ENCODE assay signal across 13 mouse cellular contexts in genomic region chr6:144997229-144997628, GRCm38 (mm10).
DNase-seq lines count a peak whose midpoint lies in the region; ATAC-seq and TF ChIP-seq lines count a peak whose summit lies in the region.
"Had no signal": no experiment of that assay in that cellular context is flagged by ENCODE, and none has a peak within 500 bp of the region (broad histone marks: within the 10 kb centered on the region; RNA-seq: fewer than 3 reads in every experiment).

No protein-coding gene starts in this region.

- H3K9ac ChIP-seq in forebrain, embryonic 14.5 days (ENCODE audit: low read length) = no peak overlapping the region
- H3K9ac ChIP-seq in liver, postnatal 0 days (replicated peaks) = no peak overlapping the region
- H3K9ac ChIP-seq in liver, embryonic 11.5 days (ENCODE audit: low read depth, low read length) = no peak overlapping the region
- H3K9ac ChIP-seq in midbrain, embryonic 16.5 days (ENCODE audit: low read depth, low read length) = no peak overlapping the region

- no peaks in the 10 kb centered on the region for H3K27me3 ChIP-seq in forebrain, embryonic 14.5 days (replicated peaks; ENCODE audit: control insufficient read depth, insufficient read depth, low read length)
- H3K27me3 ChIP-seq in forebrain, embryonic 10.5 days (ENCODE audit: poor library complexity, severe bottlenecking) = no peaks in the 10 kb centered on the region
- H3K27me3 ChIP-seq in liver, postnatal 0 days (ENCODE audit: insufficient read depth, low read length) = no peaks in the 10 kb centered on the region
- no peaks in the 10 kb centered on the region for H3K27me3 ChIP-seq in liver, embryonic 11.5 days (replicated peaks; ENCODE audit: control insufficient read depth, insufficient read depth, low read length)
- no peaks in the 10 kb centered on the region for H3K27me3 ChIP-seq in midbrain, embryonic 16.5 days (ENCODE audit: control insufficient read depth, insufficient read depth, low read depth, low read length)

- WGBS in forebrain, embryonic 14.5 days = 87% methylated on average over 3 of the region's 3 CpGs
- 93% methylated on average over 3 of the region's 3 CpGs for WGBS in forebrain, embryonic 10.5 days
- WGBS in liver, postnatal 0 days (ENCODE audit: insufficient replicate concordance) = 76% methylated on average over 3 of the region's 3 CpGs
- 85% methylated on average over 3 of the region's 3 CpGs for WGBS in liver, embryonic 11.5 days
- 83% methylated on average over 3 of the region's 3 CpGs for WGBS in midbrain, embryonic 16.5 days

- peaks cover 48% of the 10 kb centered on the region for H3K36me3 ChIP-seq in forebrain, embryonic 14.5 days (ENCODE audit: control insufficient read depth, insufficient read depth, low read length)
- peaks cover 55% of the 10 kb centered on the region for H3K36me3 ChIP-seq in forebrain, embryonic 10.5 days (replicated peaks)
- no peaks in the 10 kb centered on the region for H3K36me3 ChIP-seq in liver, postnatal 0 days (replicated peaks; ENCODE audit: insufficient read depth, low read length)
- no peaks in the 10 kb centered on the region for H3K36me3 ChIP-seq in liver, embryonic 11.5 days (ENCODE audit: control insufficient read depth, insufficient read depth, low read length)
- peaks cover 10% of the 10 kb centered on the region for H3K36me3 ChIP-seq in midbrain, embryonic 16.5 days (ENCODE audit: control insufficient read depth, insufficient read depth, low read length)

- H3K9me3 ChIP-seq in forebrain, embryonic 14.5 days (replicated peaks; ENCODE audit: control insufficient read depth, low read length) = no peaks in the 10 kb centered on the region
- no peaks in the 10 kb centered on the region for H3K9me3 ChIP-seq in forebrain, embryonic 10.5 days
- no peaks in the 10 kb centered on the region for H3K9me3 ChIP-seq in liver, postnatal 0 days (ENCODE audit: low read length)
- no peaks in the 10 kb centered on the region for H3K9me3 ChIP-seq in liver, embryonic 11.5 days (ENCODE audit: control insufficient read depth, low read length)
- no peaks in the 10 kb centered on the region for H3K9me3 ChIP-seq in midbrain, embryonic 16.5 days (replicated peaks; ENCODE audit: control insufficient read depth, low read length, poor library complexity, severe bottlenecking)
- H3K9me3 ChIP-seq: hindbrain, embryonic 10.5 days; megakaryocyte, embryonic 14.5 days had no signal

- no peak for ATAC-seq in forebrain, embryonic 14.5 days
- no peak for ATAC-seq in liver, postnatal 0 days
- no peak for ATAC-seq in liver, embryonic 11.5 days (replicated peaks; ENCODE audit: low FRiP score)
- ATAC-seq in midbrain, embryonic 16.5 days = no peak

- no peak for TF ChIP-seq EP300 in liver, postnatal 0 days (IDR thresholded peaks at IDR 0.05; ENCODE audit: low read depth)

- peak; percentile 57 for DNase-seq in forebrain, embryonic 14.5 days (ENCODE audit: low spot score)
- no peak for DNase-seq in forebrain, embryonic 10.5 days (ENCODE audit: extremely low spot score, low spot score)
- DNase-seq in liver, postnatal 0 days = no peak
- no peak for DNase-seq in liver, embryonic 11.5 days (ENCODE audit: low spot score)
- DNase-seq in T-cell, adult 2 months (ENCODE audit: low spot score) = peak; percentile 9
- peak; percentile 19 for DNase-seq in mesoderm, embryonic 11.5 days (ENCODE audit: low read depth, low spot score)
- no peak for DNase-seq in spleen, adult 18-20 months
- DNase-seq: cerebellum, adult 11 months; gastrocnemius, postnatal 25 days; kidney, postnatal 4 days had no signal

- no peak overlapping the region for H3K4me2 ChIP-seq in forebrain, embryonic 14.5 days (ENCODE audit: low read length)
- no peak overlapping the region for H3K4me2 ChIP-seq in liver, postnatal 0 days (ENCODE audit: low read depth, low read length)
- no peak overlapping the region for H3K4me2 ChIP-seq in liver, embryonic 11.5 days
- no peak overlapping the region for H3K4me2 ChIP-seq in midbrain, embryonic 16.5 days (ENCODE audit: low read length)

- H3K27ac ChIP-seq in forebrain, embryonic 14.5 days (ENCODE audit: low read depth, low read length) = no peak overlapping the region
- no peak overlapping the region for H3K27ac ChIP-seq in forebrain, embryonic 10.5 days
- H3K27ac ChIP-seq in liver, postnatal 0 days (ENCODE audit: low read depth) = no peak overlapping the region
- no peak overlapping the region for H3K27ac ChIP-seq in liver, embryonic 11.5 days (ENCODE audit: low read depth, low read length)
- H3K27ac ChIP-seq in midbrain, embryonic 16.5 days (ENCODE audit: low read length) = no peak overlapping the region
- H3K27ac ChIP-seq: hindbrain, embryonic 10.5 days had no signal

- peak; percentile 69 for TF ChIP-seq CTCF in liver, postnatal 0 days (IDR thresholded peaks at IDR 0.05; ENCODE audit: low read depth)

- no peak overlapping the region for H3K4me3 ChIP-seq in forebrain, embryonic 14.5 days (ENCODE audit: low read depth, low read length)
- no peak overlapping the region for H3K4me3 ChIP-seq in forebrain, embryonic 10.5 days
- no peak overlapping the region for H3K4me3 ChIP-seq in liver, postnatal 0 days (ENCODE audit: low read depth, low read length)
- H3K4me3 ChIP-seq in liver, embryonic 11.5 days (ENCODE audit: low read depth, low read length) = no peak overlapping the region
- H3K4me3 ChIP-seq in midbrain, embryonic 16.5 days (ENCODE audit: low read depth, low read length) = no peak overlapping the region
- H3K4me3 ChIP-seq: hindbrain, embryonic 10.5 days; megakaryocyte, embryonic 14.5 days had no signal

- no peaks in the 10 kb centered on the region for H3K4me1 ChIP-seq in forebrain, embryonic 14.5 days (ENCODE audit: control insufficient read depth, insufficient read depth, low read length)
- H3K4me1 ChIP-seq in forebrain, embryonic 10.5 days = 0 out of 2 replicates have a peak, but pooled peaks cover 1% of the 10 kb centered on the region
- peaks cover 4% of the 10 kb centered on the region; the same call in 1 of the 2 replicates for H3K4me1 ChIP-seq in liver, postnatal 0 days (ENCODE audit: insufficient read depth)
- no peaks in the 10 kb centered on the region for H3K4me1 ChIP-seq in liver, embryonic 11.5 days (replicated peaks; ENCODE audit: control insufficient read depth, insufficient read depth, low read length)
- H3K4me1 ChIP-seq in midbrain, embryonic 16.5 days (ENCODE audit: control insufficient read depth, insufficient read depth, low read length) = no peaks in the 10 kb centered on the region
- H3K4me1 ChIP-seq: megakaryocyte, embryonic 14.5 days had no signal

Comparison
In these comparisons a context has a peak if more than half of its experiments do, and no peak if none do; other contexts are left out.
1. DNase-seq: peak in forebrain, embryonic 14.5 days (single experiment), T-cell, adult 2 months (single experiment) and mesoderm, embryonic 11.5 days (single experiment); none in forebrain, embryonic 10.5 days (single experiment), liver, postnatal 0 days (single experiment), liver, embryonic 11.5 days (single experiment) and spleen, adult 18-20 months (0 of 2).